Mouse (Mus musculus) C2C12 (cell line): ENCODE results near the gene Ehmt1.

Experiments used
- CTCF ChIP-seq: IDR thresholded peaks from one replicate; pipeline ENCODE4 v1.5.1; 2011; ENCODE audit not compliant: control insufficient read depth, insufficient read depth, insufficient read length
- MAX ChIP-seq: IDR thresholded peaks from one replicate; pipeline ENCODE4 v1.6.1; 2011; ENCODE audit warnings: mild to moderate bottlenecking, control low read depth

DNA sequence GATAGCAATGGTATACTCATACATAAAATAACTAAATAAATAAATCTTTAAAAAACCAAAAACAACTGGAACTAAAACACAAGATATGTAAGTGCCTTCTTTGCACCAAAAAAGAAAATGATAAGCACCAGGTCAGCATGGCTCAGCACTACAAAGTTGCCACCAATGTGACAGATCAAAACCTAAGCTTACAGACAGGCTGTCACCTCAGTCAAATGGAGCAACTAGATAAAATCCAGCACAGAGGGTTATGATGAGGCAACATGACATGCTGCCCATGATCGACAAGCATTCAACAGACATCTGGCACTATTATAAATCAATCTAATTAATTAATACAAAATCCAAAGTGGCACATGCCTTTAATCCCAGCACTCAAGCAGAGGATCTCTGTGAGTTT is 25.2 kb downstream of the Ehmt1 start:
- TF ChIP-seq CTCF (no peak), MAX (no peak)
